Mouse (Mus musculus): ENCODE data around the gene Ppm1l. TPM values are rescaled to one million over a fixed set of nuclear protein-coding genes. Genes with fewer than 3 reads are reported as not detected.

Gene Ppm1l
- polyA plus RNA-seq, 1 experiment from 2014 or later = 5.7 TPM

DNA sequence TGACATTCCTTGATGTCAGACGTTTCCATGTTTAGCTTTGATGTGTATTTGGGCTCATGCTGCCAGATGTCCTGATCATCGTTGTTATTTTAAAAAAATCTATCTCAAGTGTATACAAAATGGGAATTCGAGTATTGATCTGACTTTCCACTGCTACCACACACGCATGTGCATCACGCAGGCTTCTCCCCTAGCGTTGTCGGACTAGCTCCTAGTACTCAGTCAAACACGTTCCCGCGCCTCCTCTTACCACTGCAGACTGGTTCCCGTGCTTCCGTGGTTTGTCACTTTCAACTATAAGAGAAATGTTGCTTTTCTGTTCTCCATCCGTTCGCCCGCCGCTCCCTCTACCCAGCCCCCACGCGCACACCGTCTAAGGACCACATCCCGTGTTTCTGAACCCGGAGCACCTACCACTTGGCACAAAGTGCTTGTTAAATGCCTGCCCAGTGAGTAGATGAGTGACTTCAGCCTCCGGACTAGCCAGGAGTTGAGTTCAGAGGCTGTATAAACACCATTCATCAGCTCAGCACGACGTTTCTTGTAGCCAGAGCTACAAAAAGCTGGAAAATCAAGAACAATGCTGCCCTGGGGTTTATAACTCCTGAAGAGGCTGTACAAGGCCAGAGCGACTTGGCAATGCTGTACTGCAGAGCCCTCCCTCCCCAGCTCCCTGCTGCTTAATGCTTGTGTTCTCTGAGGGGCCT, 219.4 kb downstream of the Ppm1l start:
- WGBS = 51% methylated on average over 25 of the region's 25 CpGs
- peaks cover 16% of the 10 kb centered on the region; the same call in 1 of the 2 replicates for H3K4me1 ChIP-seq (ENCODE audit: insufficient read depth, low read length)
- peak; percentile 43; the same call in 1 of the 2 replicates for ATAC-seq (ENCODE audit: low FRiP score, low TSS enrichment)
- H3K36me3 ChIP-seq (ENCODE audit: insufficient read depth, low read length) = no peaks in the 10 kb centered on the region
- H3K4me3 ChIP-seq (ENCODE audit: low read length) = no peak overlapping the region
- H3K9me3 ChIP-seq (ENCODE audit: low read length) = no peaks in the 10 kb centered on the region
- H3K27ac ChIP-seq (ENCODE audit: low read length) = no peak overlapping the region
- H3K9ac ChIP-seq (replicated peaks; ENCODE audit: low read length) = no peak overlapping the region
- H3K4me2 ChIP-seq (replicated peaks; ENCODE audit: low read depth, low read length) = no peak overlapping the region
- no peaks in the 10 kb centered on the region for H3K27me3 ChIP-seq (ENCODE audit: insufficient read depth, low read length)

DNA sequence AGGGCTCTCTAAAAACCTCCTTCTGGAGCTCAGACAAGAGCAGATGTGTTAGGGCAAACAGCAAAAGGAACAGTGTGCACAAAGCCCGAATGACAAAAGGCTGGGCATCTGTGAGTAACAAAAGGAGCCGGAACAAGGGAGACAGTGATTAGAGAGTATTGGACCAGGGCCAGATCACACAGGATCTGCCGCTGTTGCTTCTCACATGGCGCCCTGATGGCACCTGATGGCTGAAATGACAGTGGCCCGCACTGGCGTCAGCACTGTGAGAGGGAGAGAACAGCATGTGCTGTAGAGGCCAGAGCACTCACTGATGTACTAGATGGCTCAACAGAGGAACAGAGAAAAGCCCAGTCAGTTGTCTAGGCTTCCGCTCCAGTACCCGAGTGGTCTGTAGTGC, 226.3 kb downstream of the Ppm1l start:
- Histone ChIP-seq H3K27me3 (ENCODE audit: insufficient read depth, low read length) (no peaks in the 10 kb centered on the region), H3K4me1 (ENCODE audit: insufficient read depth, low read length) (peaks cover 3% of the 10 kb centered on the region; the same call in 1 of the 2 replicates), H3K9ac (replicated peaks; ENCODE audit: low read length) (no peak overlapping the region), H3K9me3 (ENCODE audit: low read length) (no peaks in the 10 kb centered on the region), H3K4me3 (ENCODE audit: low read length) (no peak overlapping the region), H3K27ac (ENCODE audit: low read length) (no peak overlapping the region), H3K4me2 (replicated peaks; ENCODE audit: low read depth, low read length) (no peak overlapping the region), H3K36me3 (ENCODE audit: insufficient read depth, low read length) (no peaks in the 10 kb centered on the region)
- ATAC-seq (ENCODE audit: low FRiP score, low TSS enrichment) = no peak
- WGBS = 78% methylated on average over 8 of the region's 8 CpGs

GRCm38 (mm10) chr3:69543730-69544129, 227.1 kb downstream of the Ppm1l start:
- H3K4me2 ChIP-seq (replicated peaks; ENCODE audit: low read depth, low read length) = no peak overlapping the region
- H3K27ac ChIP-seq (ENCODE audit: low read length) = no peak overlapping the region
- no peak overlapping the region for H3K9ac ChIP-seq (replicated peaks; ENCODE audit: low read length)
- WGBS = 96% methylated on average over 1 of the region's 1 CpGs
- H3K27me3 ChIP-seq (ENCODE audit: insufficient read depth, low read length) = no peaks in the 10 kb centered on the region
- H3K9me3 ChIP-seq (ENCODE audit: low read length) = no peaks in the 10 kb centered on the region
- no peak overlapping the region for H3K4me3 ChIP-seq (ENCODE audit: low read length)
- ATAC-seq (ENCODE audit: low FRiP score, low TSS enrichment) = no peak
- no peaks in the 10 kb centered on the region for H3K36me3 ChIP-seq (ENCODE audit: insufficient read depth, low read length)
- peaks cover 3% of the 10 kb centered on the region; the same call in 1 of the 2 replicates for H3K4me1 ChIP-seq (ENCODE audit: insufficient read depth, low read length)

DNA sequence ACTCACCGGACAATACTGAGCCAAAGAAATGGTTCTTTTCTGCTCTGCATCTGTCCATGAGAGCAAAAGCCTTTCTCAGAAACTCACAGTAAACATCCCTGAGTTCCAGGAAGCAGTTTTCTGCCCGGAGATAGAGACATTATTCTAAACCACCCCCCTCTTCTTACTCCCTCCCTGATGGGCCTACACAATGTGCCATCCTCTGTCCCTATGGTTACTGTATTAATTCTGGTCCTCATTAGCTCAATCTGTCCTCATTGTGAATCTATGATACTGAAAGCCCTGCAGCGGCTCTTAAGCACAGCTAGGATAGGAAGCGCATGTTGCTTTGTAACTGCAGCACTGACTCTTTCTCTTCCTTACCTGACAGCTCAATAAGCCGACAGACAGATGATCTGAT, 228.4 kb downstream of the Ppm1l start:
- no peak overlapping the region for H3K27ac ChIP-seq (ENCODE audit: low read length)
- no peaks in the 10 kb centered on the region for H3K36me3 ChIP-seq (ENCODE audit: insufficient read depth, low read length)
- no peaks in the 10 kb centered on the region for H3K4me1 ChIP-seq (ENCODE audit: insufficient read depth, low read length)
- H3K4me3 ChIP-seq (ENCODE audit: low read length) = no peak overlapping the region
- 79% methylated on average over 5 of the region's 5 CpGs for WGBS
- no peaks in the 10 kb centered on the region for H3K27me3 ChIP-seq (ENCODE audit: insufficient read depth, low read length)
- H3K9me3 ChIP-seq (ENCODE audit: low read length) = no peaks in the 10 kb centered on the region
- ATAC-seq (ENCODE audit: low FRiP score, low TSS enrichment) = no peak
- H3K9ac ChIP-seq (replicated peaks; ENCODE audit: low read length) = no peak overlapping the region
- no peak overlapping the region for H3K4me2 ChIP-seq (replicated peaks; ENCODE audit: low read depth, low read length)

DNA sequence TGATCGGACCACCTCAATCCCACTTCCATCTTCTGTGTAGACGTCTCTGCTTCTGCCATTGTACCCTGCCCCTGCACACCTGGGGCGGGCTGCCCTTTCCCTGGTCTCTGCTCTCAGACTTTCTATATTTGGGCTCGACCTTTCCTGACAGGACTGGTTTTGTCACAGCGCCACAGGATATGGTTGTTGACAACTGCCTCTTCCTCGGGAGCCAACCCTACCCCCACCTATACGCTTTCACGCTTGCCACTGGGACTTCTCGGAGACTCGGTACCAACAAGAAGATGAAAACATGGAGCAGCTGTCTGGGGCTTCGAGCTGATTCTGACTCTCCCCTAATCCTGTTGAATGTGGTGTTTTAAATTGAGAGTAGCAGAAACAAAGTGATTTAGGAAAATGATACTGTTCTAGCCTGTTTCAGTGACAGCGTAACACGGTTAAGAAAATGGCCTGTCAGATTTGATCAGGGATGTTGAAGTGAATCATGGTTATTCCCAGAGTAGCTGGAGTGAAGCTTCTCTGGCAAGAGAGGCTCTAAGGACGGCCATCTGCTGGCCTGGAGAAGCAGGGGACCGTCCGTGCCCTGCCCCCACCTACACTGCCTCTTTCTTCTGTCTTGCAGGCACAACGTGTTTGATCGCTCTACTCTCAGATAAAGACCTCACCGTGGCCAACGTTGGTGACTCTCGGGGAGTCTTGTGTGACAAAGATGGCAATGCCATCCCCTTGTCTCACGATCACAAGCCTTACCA, 232.2 kb downstream of the Ppm1l start:
- WGBS = 80% methylated on average over 22 of the region's 22 CpGs

GRCm38 (mm10) chr3:69549602-69550001, 232.9 kb downstream of the Ppm1l start:
- H3K9ac ChIP-seq (replicated peaks; ENCODE audit: low read length) = no peak overlapping the region
- H3K36me3 ChIP-seq (ENCODE audit: insufficient read depth, low read length) = no peaks in the 10 kb centered on the region
- H3K4me1 ChIP-seq (ENCODE audit: insufficient read depth, low read length) = no peaks in the 10 kb centered on the region
- no peak overlapping the region for H3K4me3 ChIP-seq (ENCODE audit: low read length)
- WGBS = 82% methylated on average over 4 of the region's 4 CpGs
- ATAC-seq (ENCODE audit: low FRiP score, low TSS enrichment) = no peak
- no peaks in the 10 kb centered on the region for H3K9me3 ChIP-seq (ENCODE audit: low read length)
- no peak overlapping the region for H3K27ac ChIP-seq (ENCODE audit: low read length)
- H3K4me2 ChIP-seq (replicated peaks; ENCODE audit: low read depth, low read length) = no peak overlapping the region
- H3K27me3 ChIP-seq (ENCODE audit: insufficient read depth, low read length) = no peaks in the 10 kb centered on the region

More for the DNA sequence above, 232.2 kb downstream of the Ppm1l start:
- Histone ChIP-seq H3K4me2 (replicated peaks; ENCODE audit: low read depth, low read length) (no peak overlapping the region), H3K27ac (ENCODE audit: low read length) (no peak overlapping the region), H3K9me3 (ENCODE audit: low read length) (no peaks in the 10 kb centered on the region), H3K4me3 (ENCODE audit: low read length) (no peak overlapping the region), H3K4me1 (ENCODE audit: insufficient read depth, low read length) (no peaks in the 10 kb centered on the region), H3K9ac (replicated peaks; ENCODE audit: low read length) (no peak overlapping the region), H3K36me3 (ENCODE audit: insufficient read depth, low read length) (no peaks in the 10 kb centered on the region), H3K27me3 (ENCODE audit: insufficient read depth, low read length) (no peaks in the 10 kb centered on the region)
- ATAC-seq (ENCODE audit: low FRiP score, low TSS enrichment) = no peak

DNA sequence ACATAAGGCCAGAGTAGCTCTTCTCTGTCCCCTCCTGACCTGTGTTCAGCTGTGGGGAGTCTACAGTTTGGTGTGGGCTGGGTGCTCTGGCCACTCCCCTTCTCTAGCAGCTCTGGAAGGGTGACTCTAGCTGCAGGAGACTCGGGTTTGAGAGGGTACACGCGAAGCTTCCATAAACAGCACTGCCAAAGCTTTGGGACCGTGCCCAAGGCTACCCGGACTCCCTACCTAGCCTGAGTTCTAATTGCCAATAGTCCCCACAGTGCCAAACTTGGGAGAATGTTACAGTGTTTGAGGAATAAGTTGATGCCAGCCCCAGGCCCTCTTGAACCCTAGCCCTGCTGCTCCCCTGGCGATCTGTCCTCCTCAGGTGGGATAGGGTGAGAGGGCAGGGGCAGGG, 238.8 kb downstream of the Ppm1l start:
- WGBS = 78% methylated on average over 6 of the region's 6 CpGs
- Histone ChIP-seq H3K9ac (replicated peaks; ENCODE audit: low read length) (no peak overlapping the region), H3K4me1 (ENCODE audit: insufficient read depth, low read length) (peaks cover 3% of the 10 kb centered on the region; the same call in 1 of the 2 replicates), H3K27me3 (ENCODE audit: insufficient read depth, low read length) (no peaks in the 10 kb centered on the region), H3K36me3 (ENCODE audit: insufficient read depth, low read length) (no peaks in the 10 kb centered on the region), H3K4me3 (ENCODE audit: low read length) (no peak overlapping the region), H3K9me3 (ENCODE audit: low read length) (no peaks in the 10 kb centered on the region), H3K27ac (ENCODE audit: low read length) (no peak overlapping the region), H3K4me2 (replicated peaks; ENCODE audit: low read depth, low read length) (no peak overlapping the region)
- no peak for ATAC-seq (ENCODE audit: low FRiP score, low TSS enrichment)

GRCm38 (mm10) chr3:69556092-69556778, 239.6 kb downstream of the Ppm1l start:
- H3K27ac ChIP-seq (ENCODE audit: low read length) = no peak overlapping the region
- H3K36me3 ChIP-seq (ENCODE audit: insufficient read depth, low read length) = no peaks in the 10 kb centered on the region
- no peak overlapping the region for H3K4me3 ChIP-seq (ENCODE audit: low read length)
- 82% methylated on average over 12 of the region's 12 CpGs for WGBS
- H3K4me1 ChIP-seq (ENCODE audit: insufficient read depth, low read length) = peaks cover 3% of the 10 kb centered on the region; the same call in 1 of the 2 replicates
- no peak for ATAC-seq (ENCODE audit: low FRiP score, low TSS enrichment)
- H3K9ac ChIP-seq (replicated peaks; ENCODE audit: low read length) = no peak overlapping the region
- H3K9me3 ChIP-seq (ENCODE audit: low read length) = no peaks in the 10 kb centered on the region
- H3K27me3 ChIP-seq (ENCODE audit: insufficient read depth, low read length) = no peaks in the 10 kb centered on the region
- no peak overlapping the region for H3K4me2 ChIP-seq (replicated peaks; ENCODE audit: low read depth, low read length)

DNA sequence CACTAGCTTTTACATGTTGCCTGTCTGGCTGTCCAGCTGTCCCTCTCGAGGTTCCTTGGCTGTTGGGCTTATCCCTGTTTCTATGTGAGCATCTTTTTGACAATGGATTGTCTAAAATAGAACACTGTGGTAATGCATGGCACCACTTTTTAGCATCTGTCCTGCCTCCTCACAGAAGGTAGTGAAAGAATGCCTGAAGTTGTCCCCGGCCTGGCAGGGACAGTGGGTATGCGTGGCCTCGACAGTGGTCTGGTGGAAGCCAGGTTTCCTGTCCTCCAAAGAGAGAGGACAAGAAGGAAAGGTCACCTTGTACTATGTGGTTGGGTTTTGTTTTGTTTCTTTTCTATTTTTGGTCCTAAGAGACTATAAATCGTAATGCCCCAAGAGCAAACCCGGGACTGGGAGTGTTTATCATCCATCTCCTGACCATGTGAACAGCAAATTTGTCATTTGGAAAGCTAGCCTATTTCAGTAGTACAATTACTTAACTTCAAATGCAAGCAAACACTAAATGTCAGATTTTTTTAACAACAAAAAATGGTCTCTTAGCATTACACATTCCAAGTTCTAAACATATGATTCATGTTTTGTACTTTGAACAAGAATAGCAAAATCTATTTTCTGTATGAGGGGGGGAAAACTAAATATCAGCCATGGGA, 242.8 kb downstream of the Ppm1l start:
- no peak overlapping the region; the same call in 1 of the 2 replicates for H3K27ac ChIP-seq (ENCODE audit: low read length)
- no peaks in the 10 kb centered on the region for H3K9me3 ChIP-seq (ENCODE audit: low read length)
- no peaks in the 10 kb centered on the region for H3K27me3 ChIP-seq (ENCODE audit: insufficient read depth, low read length)
- H3K4me3 ChIP-seq (ENCODE audit: low read length) = no peak overlapping the region
- H3K4me2 ChIP-seq (replicated peaks; ENCODE audit: low read depth, low read length) = no peak overlapping the region
- 50% methylated on average over 6 of the region's 6 CpGs for WGBS
- no peaks in the 10 kb centered on the region for H3K36me3 ChIP-seq (ENCODE audit: insufficient read depth, low read length)
- no peak overlapping the region for H3K9ac ChIP-seq (replicated peaks; ENCODE audit: low read length)
- ATAC-seq (ENCODE audit: low FRiP score, low TSS enrichment) = peak; percentile 42; the same call in 1 of the 2 replicates
- H3K4me1 ChIP-seq (ENCODE audit: insufficient read depth, low read length) = peaks cover 3% of the 10 kb centered on the region; the same call in 1 of the 2 replicates

Measured in kidney, embryonic 16.5 days (tissue).